Mouse (Mus musculus) gastrocnemius, adult 8-10 months (tissue): ENCODE data around the gene AC134908.4. TPM values are rescaled to one million over a fixed set of nuclear protein-coding genes. Genes with fewer than 3 reads are reported as not detected.
A peak's percentile ranks its signal among the peaks of the same experiment; 100 is the strongest.
"Not testable (repeated sequence)": the region's sequence is repeated elsewhere in the genome, so short reads cannot be mapped to it uniquely, and the experiment has no call there.

Experiments used
- DNase-seq, 2 experiments: peaks; one replicate each; pipeline ENCODE4 v3.0.0; 2022; ENCODE audit warnings: low spot score in 2 of 2
- total RNA-seq, 4 experiments: library from RNA; stranded (reverse); gene quantifications; 2 replicates each; pipeline ENCODE4 v1.2.4; 2022

AC134908.4 gene
- total RNA-seq, 4 experiments from 2014 or later: 1.2 TPM; not detected in 3

- DNase-seq: no peak
Observed at GRCm38 (mm10) chr17:25777948-25778347, 17.5 kb downstream of the AC134908.4 start.

- DNase-seq: no peak
Observed at GRCm38 (mm10) chr17:25775318-25776062, 20.0 kb downstream of the AC134908.4 start.

- DNase-seq: peak; percentile 92 to 94
Observed at GRCm38 (mm10) chr17:25773549-25774120, 21.8 kb downstream of the AC134908.4 start, which contains the start of gene Narfl. Narfl (plus strand) TSS chr17:25773776.

DNA sequence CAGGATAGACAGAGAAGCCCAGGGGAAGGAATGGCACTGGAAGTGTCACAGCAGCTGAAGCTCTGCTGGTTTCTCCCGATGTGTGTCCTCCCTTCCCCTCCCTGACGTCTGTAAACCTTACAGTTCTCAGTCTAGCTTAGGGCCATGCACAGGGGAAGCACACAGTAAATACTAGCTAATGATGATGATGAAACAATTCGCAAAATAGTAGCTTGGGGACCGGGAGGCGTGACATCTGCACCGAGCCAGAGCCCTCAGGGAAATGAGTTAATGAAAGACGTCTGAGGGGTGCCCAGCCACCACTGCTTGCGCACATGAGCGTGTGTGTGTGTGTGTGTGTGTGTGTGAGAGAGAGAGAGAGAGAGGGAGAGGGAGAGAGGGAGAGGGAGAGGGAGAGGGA lies 26.1 kb downstream of the AC134908.4 start:
- DNase-seq: no peak

DNA sequence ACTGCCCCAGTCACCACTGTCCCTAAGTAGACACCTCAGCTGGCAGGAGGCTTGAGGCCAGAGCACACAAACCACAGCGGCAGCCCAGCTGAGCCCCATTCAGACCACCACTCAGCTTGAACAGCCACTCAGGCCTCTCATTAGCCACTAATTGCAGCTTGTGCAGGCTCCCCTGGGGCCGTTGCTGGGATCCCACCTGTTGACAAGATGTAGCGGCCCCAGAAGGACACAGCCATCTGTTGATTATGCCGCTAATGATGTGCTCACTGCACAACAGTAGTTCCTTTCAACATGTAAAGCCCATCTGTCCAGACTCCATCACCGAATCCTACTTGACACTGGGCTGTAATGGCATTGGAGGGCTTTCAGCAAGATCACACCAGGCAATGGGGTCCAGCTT lies 29.6 kb downstream of the AC134908.4 start:
- DNase-seq: no peak

DNA sequence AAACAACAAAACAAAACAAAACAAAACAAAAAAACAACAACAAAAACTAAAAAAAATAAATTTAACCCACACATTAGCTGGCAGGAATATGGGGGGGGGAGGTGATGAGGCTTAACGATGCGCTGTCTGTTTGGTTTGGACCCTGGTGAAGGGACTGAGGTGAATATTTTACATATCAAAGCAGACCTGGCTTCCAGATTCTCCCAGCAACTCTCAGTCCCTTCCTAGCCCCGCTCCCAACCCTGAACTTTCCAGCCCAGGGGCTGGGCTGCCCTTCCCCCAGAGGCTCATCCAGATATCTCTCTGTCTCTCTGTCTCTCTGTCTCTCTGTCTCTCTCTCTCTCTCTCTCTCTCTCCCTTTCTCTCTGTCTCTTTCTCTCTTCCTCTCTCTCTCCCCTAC lies 32.9 kb downstream of the AC134908.4 start:
- DNase-seq: no peak

- no peak for DNase-seq
Observed at GRCm38 (mm10) chr17:25761561-25761970, 33.9 kb downstream of the AC134908.4 start.

GRCm38 (mm10) chr17:25760148-25760547 lies 35.3 kb downstream of the AC134908.4 start:
- no peak for DNase-seq

DNA sequence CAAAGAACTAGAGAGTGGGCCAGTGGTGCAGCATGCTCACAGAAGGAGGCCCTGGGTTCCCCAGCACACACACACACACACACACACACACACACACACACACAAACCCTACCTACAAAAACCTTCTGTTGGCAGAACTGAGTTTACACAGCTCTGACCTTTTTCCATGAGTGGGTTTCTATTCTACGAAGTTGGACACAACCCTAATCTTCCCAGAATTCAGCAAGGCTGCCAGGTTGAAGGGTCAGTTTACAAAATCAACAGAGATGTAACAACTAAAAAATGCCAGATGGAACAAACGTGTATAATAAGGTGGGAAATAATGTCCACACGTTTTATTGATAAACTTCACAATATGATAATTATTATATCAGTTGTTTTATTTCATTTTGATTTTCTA lies 37.8 kb downstream of the AC134908.4 start:
- DNase-seq: no peak

GRCm38 (mm10) chr17:25756378-25757242 lies 38.8 kb downstream of the AC134908.4 start:
- no peak for DNase-seq

- DNase-seq: no peak
Observed at GRCm38 (mm10) chr17:25755627-25756377, 39.7 kb downstream of the AC134908.4 start.

GRCm38 (mm10) chr17:25755086-25755485 lies 40.4 kb downstream of the AC134908.4 start:
- no peak for DNase-seq

- DNase-seq: no peak
Observed at GRCm38 (mm10) chr17:25754241-25754640, 41.2 kb downstream of the AC134908.4 start, which contains the start of gene Msln. Msln (minus strand) TSS chr17:25754378.

DNA sequence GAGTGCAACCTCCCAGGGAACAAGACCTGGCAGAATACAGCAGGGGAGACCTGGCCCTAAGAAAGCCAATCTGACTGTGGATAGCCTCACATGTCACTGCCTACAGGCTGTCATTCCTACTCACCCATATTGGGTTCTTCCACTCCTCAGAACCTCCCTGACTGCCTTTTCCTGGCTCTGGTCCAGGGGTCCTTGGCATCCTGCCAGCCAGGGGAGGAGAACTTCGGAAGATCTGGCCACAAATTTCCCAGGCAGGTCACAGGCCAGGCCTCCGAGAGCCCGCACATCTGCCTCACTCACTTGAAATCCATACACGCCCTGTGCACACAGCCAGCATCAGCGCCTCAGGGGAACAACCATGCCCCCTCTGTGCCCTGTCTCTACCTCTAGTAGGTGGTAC lies 44.0 kb downstream of the AC134908.4 start:
- DNase-seq: no peak

DNA sequence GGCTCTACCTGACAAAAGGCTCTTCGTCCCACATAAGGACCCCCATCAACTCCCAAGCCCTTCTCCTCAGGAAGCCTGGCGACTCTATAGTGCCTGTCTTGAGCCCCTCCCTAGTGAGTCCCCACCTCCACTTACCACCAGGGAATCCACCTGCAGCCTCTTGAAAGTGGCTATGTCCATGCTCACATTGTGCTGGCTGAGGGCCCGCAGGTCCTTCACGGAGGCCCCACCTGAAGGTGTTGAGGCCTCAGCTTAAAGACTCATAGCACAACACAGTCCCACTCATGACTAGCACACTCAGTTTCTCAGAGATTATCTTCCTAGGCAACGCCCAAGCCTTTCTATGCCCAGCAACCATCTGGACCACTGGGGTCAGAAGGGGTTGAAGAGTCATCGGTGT lies 46.1 kb downstream of the AC134908.4 start:
- no peak for DNase-seq

GRCm38 (mm10) chr17:25748238-25748637 lies 47.2 kb downstream of the AC134908.4 start:
- no peak for DNase-seq

GRCm38 (mm10) chr17:25744311-25744710 lies 51.1 kb downstream of the AC134908.4 start:
- no peak for DNase-seq

- DNase-seq: no peak
Observed at GRCm38 (mm10) chr17:25743831-25744230, 51.6 kb downstream of the AC134908.4 start.

DNA sequence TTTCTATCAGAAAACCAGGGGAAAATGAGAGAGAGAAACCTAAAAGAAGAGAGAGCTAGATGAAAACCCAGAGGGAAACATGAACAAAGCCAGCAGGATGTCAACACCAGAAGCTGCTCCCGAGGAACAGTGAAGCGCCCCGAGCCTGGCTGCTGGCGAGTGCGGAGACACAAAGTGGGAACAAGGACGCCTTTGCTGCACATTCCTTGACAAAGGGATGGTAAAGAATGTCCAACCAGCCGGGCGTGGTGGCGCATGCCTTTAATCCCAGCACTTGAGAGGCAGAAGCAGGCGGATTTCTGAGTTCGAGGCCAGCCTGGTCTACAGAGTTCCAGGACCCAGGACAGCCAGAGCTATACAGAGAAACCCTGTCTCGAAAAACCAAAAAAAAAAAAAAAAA lies 54.0 kb downstream of the AC134908.4 start:
- not testable (repeated sequence) for DNase-seq
